Mouse (Mus musculus): Measurements from ENCODE around the gene Treh.
A peak's percentile ranks its signal among the peaks of the same experiment; 100 is the strongest.

Treh gene

DNA sequence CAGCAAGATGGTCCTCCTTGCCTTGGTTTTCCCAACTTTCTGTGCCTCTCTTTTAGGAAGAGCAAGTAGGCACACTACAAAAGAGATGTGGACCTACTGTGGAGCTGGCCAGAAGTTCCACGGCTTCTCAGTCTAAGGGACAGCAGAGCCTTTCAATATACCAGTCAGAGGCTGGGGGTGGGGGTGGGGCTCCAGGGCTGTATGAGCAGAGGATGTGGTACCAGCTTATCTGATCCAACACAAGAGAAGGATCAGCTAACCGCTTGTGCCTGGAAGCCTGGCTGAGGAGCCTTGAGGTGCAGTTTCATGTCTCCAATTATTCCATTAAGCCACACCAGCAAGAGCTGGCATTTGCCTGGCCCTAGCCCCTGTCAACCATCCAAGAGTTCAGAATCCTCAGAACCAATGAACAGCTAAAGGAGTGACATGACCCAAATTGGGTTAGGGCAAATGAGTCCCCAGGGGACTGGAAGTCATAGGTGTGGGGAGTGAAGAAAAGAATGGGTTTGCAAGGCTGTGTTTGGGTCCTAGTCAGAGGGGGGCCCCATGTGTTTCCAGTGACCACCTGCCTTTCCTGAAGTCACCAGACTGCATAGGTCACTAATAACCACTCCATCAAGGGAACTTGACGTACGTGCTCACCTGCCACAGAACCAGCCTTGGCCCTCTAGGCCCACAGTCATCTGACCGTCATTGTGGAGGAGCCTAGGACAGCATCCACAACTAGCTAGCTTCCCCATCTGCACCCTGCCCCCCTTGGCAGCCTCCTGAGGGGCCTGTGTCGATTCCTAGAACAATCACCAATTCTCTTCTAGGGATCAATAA is 44.2 kb downstream of the Treh start:
- no peak for DNase-seq (ENCODE audit: low spot score)

DNA sequence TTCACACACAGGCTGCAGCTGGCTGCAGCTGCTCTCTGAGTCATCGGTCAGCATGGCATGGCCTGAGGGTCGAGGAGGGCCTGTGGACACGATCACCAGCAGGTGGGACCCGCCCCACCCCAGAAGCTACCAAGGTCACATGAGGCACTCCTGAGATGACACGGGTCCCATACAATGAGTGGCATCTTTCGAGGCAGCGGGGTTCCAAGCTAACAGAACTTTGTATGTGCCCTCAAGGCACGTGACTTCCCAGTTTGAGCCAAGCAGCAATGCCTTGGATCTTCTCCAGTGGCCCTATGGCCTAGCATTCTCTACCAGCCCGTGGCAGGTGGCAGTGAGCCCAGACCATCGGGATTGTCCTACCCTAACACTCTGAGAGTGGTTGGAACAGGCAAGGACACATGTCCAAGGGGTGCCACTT is 44.8 kb downstream of the Treh start:
- DNase-seq (ENCODE audit: low spot score), result no peak

DNA sequence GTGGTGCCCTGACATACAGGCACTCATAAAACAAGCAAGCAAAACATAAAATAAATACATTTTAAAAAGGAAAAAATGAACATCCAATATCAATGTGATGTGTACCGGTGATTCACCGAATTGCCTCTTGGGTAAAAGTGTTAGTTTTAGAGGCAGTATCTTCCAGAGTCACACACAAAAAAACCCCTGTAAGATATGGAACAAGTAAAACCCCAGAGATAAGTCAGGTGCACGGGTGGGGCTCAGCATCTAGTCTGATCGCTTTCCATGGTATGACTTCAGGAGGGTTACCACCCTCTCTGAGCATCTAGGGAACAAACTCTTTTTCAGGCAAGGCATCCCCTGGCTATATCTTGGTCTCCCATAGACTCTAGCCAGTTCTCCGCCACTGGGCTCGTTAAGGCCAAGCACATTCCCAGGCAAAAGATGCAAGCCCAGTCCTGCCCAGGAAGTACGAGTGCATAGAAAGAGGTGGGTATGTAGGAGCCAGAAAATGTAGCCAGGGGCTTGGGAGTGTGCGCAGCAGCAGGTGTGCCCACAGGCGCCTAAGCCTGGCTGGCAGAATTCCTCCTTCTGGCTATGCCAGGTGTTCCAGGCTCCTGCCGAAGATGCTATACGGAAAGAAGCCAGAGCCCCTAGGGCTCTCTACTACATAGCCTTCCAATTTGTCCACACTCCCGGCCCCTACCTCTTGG is 46.1 kb downstream of the Treh start:
- DNase-seq (ENCODE audit: low spot score), result no peak

DNA sequence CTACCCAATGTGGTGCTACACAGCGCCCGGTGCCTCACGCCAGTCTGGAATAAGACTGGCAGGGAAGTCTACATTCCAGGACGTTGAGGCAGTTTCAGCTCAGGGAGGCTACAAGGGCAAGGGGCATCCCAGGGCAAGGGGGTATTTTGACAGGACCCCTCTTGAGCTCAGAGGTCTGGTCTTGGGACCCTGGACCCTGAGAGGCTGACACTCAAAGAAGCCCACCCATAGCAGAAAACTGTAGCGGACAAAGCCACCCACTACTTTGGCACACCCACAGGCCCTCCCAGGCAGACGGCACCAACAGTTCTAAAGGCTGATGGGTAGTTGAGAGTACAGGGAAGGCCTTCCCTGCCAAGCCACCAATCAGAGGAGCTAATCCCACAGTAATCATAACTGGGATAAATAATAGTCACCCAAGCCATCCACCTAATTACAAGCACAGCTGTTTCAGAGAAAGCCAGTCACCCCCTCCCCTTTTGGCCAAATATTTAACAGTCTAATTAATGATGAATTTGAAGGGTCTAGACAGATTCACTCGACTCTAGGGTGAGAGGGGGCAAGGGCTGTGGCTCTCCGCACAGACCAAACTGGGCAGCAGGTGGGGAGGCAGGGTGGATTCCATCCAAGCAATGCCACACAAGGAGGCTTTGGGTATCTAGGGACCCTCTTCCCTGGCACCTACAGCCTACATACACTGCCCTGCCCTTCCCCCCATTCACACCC is 46.8 kb downstream of the Treh start:
- DNase-seq (ENCODE audit: low spot score), result no peak

DNA sequence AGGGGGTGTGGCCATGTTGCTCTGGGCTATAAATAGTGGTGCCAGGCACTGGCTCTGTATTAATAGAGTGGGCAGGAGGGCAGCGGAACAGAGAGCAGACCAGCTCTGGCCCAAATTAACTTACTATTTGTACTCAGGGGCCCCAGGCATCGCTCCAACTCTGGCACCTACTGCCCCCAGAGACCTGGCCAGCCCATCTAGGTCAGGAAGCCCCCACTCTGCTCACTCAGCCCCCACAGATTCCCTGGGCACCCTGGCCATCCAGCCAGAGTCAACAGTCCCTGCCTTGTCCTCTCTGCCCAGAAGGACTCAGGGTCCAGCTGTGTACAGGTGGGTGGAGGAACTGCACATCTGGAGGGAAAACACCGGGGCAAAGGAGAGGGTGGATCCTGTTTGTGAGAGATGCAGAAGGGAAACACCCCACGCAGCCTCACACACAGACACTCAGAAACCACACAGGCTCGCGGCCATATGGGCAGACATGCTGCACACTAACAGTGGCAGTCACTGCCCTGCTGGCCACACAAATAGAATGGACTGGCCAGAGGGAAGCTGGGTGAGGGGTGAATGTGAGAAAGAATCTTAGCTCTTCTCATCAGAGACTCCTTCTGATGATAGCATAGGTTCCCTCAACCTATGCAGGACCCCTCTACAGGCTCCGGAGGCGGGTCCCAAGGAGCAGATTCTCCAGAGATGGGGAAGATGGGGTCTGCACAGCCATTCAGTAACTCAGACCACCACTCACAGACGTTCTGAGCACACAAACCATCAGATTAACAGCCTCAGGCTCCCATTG is 47.5 kb downstream of the Treh start:
- no peak for DNase-seq (ENCODE audit: low spot score)

DNA sequence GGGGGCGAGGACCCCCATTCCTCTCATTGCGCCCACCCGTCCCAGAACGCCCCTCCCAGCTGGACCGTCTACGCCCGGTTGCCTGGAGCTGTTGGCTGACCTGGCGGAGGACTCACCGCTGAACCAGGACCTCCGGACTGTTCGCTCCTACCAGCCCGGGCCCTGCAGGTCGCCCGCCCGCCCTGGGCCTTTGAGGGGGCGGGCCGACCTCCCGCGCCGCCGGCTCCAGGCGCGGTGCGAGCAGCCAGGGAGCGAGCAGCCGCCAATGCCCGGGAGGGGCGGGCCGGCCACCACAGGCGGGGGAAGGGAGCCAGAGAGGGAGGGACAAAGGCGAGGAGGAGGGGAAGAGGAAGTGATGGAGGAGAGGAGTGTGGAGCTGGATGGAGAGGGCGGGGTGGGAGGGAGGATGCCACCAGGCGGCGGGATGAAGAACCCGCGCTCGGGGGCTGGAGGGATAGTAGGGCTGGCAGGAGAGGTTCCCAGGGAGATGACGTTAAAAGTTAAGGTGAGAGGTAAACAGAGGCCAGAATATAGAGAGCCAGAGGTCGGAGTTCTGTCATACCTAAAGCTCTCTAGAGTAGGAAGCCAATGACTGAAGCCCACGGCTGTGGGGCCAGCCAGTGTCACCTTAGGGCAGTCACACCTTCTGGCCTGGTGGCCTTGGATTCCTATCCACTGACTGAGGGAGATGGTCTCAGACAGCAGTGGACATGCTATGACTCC is 48.3 kb downstream of the Treh start:
- peak; percentile 90 for DNase-seq (ENCODE audit: low spot score)

DNA sequence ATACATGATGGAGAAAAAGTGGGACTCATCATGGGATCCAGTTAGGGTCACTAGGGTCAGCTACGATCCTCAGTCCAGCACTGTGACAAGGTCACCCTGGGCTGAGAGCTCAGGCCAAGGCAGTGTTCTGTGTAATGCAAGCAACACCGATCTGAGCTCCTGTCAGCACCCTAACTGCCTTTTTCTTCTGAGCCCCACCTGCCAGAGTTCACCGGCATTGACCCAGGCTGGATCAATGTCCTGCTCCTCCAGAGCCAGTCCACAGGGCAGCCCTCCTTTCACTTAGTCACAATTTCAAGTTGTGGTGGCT is 48.8 kb downstream of the Treh start:
- no peak for DNase-seq (ENCODE audit: low spot score)

DNA sequence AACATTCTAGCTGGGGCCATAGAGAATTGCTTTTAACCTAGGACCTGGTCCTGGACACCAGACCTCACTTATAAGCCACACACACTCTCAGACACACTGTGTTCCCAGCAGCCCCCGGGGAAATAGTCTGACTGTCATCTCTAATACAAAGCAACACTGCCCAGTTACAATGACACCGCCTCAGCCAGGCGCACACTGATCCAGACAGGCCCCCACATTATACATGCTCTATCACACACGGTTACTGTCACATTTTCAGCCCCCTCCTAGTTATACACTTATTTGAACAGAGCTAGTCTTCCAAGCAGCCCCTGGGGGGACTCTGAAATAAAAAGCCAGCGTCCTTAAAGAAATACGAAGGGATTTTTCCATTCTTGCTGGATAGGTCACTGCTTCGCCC is 49.5 kb downstream of the Treh start:
- no peak for DNase-seq (ENCODE audit: low spot score)

DNA sequence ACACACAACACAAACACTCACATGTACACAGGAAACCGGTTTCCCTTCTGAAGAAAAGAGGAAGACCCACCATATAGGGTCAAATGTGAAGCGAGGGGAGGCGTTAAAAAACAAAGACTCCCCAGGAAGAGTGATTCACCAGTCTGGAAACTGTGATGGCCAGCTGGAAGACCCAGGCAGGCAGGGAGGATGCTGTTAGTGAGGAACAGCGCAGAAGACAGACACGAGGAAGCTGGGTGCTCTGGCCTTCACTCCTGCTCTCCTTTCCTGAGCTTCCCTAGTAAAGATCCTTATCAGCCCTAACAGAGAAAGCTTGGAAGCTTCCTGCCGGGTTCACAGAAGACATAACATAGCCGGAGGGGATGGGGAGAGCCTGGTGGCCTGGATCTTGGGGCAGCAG is 50.0 kb downstream of the Treh start:
- peak; percentile 40 for DNase-seq (ENCODE audit: low spot score)

DNA sequence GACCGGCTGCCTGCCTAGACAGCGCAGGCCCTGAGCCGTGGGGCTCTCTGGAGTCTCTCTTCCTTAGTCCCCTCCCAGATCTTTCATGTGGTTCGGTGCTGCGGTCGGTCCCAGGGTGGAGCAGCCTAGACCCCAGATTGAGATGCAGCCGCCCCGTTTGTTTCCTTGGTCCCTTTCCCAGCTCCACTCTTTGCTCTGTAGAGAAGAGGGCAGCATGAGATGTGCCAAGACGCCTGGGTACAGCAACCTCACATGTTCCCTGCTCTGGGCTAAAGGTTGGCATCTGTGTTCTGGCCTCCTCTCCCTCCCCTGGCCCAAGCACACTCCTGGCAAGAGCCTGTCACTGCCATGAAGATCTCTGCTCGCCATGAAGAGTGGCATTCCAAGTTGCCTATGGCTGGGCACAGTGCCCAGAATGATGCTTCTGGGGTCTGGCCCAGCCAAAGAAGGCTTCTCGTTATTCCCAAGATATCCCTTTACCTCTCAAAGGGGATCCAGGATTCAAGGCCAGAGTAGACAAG is 50.5 kb downstream of the Treh start:
- no peak for DNase-seq (ENCODE audit: low spot score)

DNA sequence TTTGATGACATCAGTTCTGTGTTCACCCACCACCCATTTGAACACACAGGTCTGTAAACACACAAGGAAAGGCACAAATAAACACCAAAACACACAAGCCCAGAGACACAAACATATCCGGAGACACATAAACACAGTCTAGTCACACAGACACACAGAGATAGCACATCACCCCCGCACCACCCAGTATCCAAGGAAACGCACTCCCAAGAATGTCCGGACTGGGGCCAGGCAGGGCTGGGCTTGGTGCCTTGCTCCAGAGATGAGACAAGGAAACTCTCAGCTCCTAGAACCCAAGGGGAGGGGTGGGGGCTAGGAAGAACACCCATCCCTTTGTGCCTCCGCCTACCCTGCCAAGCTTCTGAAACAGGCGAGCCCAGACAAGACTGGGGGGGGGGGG is 51.2 kb downstream of the Treh start:
- DNase-seq (ENCODE audit: low spot score), result peak; percentile 87

DNA sequence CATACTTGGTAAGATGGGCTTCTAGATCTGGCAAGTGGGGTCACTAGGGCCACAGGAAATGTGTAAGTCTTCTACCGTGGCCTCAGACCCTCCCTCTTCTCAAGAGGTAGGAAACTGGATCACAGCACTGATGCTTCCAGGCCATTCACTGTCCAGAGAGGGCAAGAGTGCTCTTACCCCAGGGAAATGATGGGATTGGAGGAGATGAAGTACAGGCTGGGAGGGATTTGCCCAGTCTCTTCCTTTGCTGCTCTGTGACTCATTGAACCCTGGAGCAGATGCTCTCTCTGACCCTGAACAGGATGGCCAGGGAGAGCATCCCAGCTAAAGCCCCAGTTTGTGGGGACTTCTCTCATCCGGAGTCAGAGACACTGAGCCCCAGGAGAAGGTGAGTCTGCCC is 51.6 kb downstream of the Treh start:
- no peak for DNase-seq (ENCODE audit: low spot score)

DNA sequence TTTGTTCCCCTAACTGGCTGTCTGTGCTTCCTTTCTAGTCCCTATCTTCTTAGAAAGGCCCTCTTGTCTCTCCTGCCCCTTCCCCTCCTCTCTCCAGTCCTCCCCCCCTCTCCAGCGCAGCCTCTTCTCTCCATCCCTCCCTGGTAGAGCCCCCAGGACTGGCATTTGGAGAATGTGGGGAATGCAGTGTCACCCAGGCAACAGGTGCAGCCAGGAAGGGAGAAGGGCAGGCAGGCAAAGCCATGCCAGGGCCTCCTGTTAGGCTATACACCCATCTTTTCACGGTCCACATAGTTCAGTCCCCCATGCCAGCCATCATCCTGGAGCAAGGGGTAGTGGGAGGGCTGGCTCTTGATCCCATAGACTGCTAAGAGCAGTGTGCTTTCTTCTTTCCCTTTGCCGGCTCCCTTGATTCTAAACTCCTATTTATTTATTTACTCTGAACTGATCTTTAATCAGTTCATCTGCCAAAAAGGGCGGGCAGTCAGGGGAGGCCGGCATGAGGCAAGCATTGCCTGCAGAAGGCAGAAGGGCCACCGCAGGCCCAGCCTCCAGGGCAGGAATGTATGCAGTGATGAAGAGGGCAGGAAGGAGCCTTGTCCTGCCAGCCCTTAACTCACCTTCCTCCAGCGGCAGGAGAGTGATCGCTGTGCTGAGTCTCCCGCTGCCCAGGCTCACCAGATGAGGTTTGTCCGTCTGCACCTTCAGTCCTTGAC is 53.6 kb downstream of the Treh start:
- no peak for DNase-seq (ENCODE audit: low spot score)

DNA sequence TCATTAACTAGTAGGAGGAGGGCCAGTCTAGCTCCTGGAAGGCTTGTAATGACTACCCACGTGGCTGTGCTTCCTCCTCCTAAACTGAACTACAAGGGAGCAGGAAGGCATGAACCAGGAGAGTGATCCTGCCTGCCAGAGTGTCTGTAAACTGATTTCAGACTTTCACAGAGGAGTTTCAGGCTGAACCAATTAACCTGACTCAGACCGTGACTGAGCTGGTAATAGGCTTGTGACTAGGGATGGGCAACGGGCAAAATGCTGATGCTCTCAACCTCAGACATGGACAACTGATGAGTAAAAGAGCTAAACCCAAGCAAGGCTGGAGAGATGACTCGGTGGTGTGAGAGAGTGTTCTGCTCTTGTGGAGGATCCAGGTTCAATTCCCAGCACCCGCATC is 54.4 kb downstream of the Treh start:
- DNase-seq (ENCODE audit: low spot score), result no peak

DNA sequence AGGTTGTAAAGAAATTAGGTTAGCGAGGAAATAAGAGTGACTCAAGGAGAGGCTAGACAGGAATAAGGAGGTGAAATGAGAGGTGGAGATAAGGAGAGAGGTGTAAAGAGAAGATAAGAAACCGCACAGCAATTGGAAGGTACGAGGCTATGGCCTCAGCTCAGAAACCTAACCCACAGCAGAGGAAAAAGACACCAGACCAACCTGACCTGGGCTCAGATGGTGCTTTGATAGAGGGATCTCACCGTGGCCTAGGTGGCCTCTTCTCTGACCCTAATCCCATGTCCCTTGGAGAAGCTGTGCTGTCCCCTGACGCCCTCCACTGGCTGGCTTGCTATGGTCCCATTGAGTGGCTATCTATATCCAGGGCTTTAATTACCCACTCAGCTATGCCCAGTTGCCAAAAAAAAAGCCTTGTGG is 59.1 kb downstream of the Treh start:
- DNase-seq (ENCODE audit: low spot score), result no peak

DNA sequence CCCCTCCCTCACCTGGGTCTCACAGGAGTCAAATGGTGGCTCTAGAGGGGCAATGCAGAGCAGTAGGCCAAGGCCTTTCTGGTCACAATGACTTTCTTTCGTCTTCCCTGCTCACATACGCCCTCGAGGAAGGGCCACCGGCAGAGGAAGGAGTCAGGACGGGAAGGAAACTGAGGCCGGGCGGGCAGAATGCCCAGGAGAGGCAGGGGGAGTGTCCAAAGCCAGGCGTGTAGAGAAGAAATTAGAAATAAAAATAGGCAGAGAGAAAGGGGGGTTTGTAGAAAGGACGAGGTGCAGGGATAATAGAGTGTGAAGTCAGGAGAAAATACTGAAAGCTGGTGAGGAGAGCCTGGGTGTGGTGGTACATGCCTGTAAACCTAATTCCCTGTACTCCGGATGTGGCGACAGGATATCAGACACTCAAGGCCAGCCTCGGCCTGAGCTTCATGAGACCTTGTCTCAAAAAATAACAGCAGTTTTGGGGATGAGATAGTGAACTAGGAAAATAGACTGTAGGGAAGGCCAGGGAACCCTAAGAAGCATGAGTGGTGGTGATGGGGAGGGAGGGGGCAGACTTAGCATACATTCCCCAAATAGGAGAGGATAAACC is 60.0 kb downstream of the Treh start:
- no peak for DNase-seq (ENCODE audit: low spot score)

DNA sequence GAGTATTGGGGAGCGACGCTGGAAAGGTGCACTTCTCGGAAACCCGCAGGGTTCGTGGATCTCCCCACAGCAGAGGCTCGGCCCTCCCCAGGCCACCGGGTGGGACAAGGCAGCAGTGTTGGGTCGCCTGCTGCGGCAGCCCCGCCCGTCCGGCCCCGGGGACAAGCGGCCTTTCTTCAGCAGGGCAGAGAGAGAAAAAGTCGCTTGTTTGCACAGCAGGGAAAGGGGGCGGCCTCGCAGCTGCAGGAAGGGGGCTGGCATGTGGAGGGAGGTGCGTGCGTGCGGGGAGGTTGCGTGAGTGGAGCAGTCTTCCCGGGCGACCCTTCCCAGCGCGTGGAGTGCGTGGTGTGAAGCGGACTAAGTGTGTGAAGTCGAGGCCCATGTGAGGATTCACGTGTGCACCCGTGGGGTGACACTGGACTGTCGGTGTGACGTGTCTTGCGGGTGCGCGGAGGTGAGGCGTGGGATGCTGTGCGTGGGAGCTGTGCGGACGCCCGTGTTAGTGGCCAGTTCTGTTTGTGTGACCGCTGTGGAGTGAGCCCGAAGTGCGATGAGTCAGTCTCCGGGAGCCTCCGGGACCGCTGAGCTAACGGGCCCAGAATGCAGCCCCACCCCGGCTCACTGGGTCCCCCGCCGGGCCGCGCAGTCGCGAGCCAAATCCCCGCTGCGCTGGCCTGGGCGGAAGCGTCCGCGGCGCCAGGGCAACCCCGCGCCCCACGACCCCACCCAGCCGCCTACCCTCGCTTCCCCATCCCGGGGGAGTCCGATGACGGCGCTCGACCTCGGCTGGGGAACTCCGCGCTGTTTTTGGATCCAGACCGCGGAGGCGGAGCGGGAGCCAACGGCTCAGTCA is 60.9 kb downstream of the Treh start:
- DNase-seq (ENCODE audit: low spot score), result peak; percentile 68

DNA sequence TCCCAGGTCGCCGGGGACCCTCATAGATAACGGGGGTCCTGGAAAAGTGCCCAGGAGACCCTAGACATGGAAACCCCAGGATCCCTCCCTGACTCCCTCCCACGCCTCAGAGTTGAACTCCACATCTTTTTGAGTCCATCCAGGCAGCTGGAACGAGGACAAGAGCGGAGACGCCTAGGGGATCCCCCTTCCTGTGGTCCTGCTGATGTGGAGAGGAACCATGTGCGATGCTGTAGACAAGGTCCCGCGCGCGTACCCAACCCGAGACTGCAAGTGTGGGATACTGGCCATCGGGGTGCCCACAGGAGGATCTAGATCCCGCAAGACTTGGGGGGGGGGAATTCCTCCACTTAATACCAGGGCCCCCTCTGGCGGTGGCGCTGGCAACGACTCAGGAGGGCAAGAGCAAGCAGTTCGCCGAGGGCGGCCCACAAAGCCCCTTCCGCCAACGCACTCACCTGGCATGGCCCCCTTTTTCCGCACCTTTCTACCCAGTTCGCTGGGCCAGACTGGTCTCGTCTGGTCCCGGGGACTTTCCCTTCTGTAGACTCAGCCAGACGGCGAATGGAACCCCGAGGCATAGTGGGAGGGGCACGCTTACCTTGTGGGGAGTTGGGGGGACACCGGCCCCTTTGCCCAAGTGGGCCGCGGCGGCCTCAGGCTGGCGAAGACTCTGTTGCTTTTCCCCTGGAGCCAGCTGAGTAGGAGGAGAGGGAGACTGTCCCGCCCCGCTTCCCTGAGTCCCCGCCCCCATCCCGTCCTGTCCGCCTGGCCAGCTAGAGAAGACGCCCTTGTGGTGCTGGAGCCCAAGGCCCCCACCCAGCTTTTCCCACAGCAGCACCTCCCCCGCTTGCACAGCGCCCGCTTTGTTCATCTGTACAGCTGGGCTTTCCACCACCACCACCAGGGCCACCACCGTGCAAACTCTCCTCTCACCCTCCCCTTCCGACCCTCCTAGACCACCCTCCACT is 61.8 kb downstream of the Treh start, which contains the start of gene Phldb1:
Gene Phldb1 (minus strand): TSS at position 675 of the 971 bp plus-strand sequence.
- peak; percentile 80 for DNase-seq (ENCODE audit: low spot score)

Measured in lung, postnatal 25 days (tissue).